Mouse (Mus musculus): ENCODE measurements around the gene Afap1l2.

Gene Afap1l2

DNA sequence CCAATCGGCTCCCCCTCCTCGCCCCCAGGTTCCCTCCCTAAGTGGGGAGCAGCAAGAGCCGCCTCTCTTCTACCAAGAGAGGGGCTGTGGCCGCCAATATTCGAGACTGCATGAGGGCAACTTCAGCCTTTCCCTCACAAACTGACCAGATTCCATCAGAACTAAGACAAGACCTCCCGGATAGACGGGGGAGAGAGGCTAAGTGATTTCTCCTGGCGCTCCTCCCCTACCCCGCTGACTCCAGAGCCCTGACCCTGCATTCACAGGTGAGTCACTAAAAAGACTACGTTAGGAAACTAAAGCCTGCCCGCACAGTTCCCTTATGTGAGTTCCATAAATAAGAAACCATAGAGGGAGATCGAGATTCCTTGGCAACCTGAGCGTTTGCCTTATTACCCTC, 1.2 kb downstream of the Afap1l2 start:
- no peak for DNase-seq

GRCm38 (mm10) chr19:57005062-57005461, 3.0 kb downstream of the Afap1l2 start:
- DNase-seq, result peak; percentile 64

GRCm38 (mm10) chr19:57003460-57003810, 4.6 kb downstream of the Afap1l2 start:
- peak; percentile 79 for DNase-seq

- DNase-seq, result peak; percentile 53
Measured at GRCm38 (mm10) chr19:57002741-57003459, 5.1 kb downstream of the Afap1l2 start.

DNA sequence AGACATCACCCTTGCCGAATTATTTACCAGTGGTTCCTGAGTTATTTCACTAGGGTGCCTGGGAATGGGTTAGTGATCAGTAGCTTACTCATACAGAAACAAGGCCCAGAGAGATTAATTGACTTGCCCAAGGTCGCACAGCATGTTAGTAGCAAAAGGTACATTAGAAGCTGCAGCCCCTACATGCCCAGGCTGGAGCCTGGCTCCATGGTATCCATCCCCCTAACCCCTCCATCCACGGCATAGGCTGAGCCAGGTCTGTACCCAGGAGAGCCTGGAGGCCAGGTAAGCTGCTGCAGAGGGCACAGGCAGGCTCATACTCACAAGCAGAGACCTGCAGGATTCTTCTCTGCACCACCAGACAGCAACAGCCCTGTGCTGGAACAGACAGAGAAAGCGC, 6.1 kb downstream of the Afap1l2 start:
- DNase-seq, result no peak

- no peak for DNase-seq
Measured at GRCm38 (mm10) chr19:57000592-57000991, 7.4 kb downstream of the Afap1l2 start.

- no peak for DNase-seq
Measured at GRCm38 (mm10) chr19:56999781-57000180, 8.2 kb downstream of the Afap1l2 start.

GRCm38 (mm10) chr19:56998910-56999309, 9.1 kb downstream of the Afap1l2 start:
- DNase-seq, result no peak

DNA sequence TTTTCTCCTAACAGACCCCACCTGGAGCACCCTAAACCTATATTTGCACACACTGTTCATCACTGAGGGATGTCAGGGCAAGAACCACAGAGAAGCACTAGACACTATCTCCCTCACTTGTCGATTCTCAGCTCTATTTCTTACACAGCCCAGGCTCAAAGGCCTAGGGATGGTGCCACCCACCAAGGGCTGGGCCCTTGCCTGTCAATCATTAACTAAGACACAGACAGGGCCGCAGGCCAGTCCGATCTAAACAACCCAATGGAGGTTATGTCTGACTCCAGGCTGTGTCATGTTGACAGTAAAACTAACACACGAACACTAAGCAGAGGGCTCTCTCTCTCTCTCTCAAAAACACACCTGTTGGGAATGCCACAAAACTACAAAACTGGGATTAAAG, 9.7 kb downstream of the Afap1l2 start:
- DNase-seq, result no peak

DNA sequence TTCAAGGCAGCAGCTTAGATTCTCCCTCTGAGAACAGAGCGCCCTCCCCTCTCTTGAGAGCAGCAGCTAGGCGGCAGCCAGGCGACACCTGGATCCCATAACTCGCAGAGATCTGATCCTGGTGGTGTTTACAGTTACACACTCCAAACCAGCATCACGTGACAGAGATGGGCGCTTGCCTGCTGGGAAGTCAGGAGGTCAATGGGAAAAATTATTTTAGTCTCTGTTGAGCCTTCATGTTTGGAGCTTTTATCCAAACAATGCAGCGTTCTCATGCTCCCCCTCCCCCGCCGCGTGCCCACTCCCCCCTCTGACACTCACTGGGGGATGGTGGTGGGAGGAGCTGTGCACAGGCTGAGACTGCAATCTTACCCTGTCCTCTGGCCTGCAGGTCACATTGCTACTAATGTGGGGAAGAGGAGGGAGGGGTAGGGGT, 10.8 kb downstream of the Afap1l2 start:
- DNase-seq, result peak; percentile 90

GRCm38 (mm10) chr19:56995441-56995840, 12.6 kb downstream of the Afap1l2 start:
- DNase-seq, result no peak

GRCm38 (mm10) chr19:56994653-56995052, 13.4 kb downstream of the Afap1l2 start:
- DNase-seq, result peak; percentile 51

- DNase-seq, result no peak
Measured at GRCm38 (mm10) chr19:56993763-56994162, 14.3 kb downstream of the Afap1l2 start.

GRCm38 (mm10) chr19:56992978-56993545, 15.0 kb downstream of the Afap1l2 start:
- no peak for DNase-seq

GRCm38 (mm10) chr19:56990367-56991111, 17.5 kb downstream of the Afap1l2 start:
- DNase-seq, result peak; percentile 62

DNA sequence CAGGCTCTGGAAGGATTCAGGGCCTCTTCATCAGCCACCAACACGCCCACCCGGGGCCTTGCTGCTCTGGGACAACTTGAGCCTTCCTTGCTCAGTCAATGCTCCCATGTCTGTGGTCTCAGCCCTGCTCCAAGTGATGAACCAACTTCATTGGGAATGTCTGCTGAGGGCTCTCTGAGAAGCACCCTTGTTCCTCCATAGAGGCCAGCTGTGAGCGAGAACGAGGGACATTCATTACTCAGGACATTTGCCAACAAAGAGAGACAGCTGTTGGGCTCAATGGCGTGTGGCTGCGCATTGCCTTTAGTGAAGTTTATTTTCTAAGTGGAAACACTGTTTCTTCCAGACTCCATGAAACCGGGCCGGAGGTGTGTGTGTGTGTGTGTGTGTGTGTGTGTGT, 18.9 kb downstream of the Afap1l2 start:
- DNase-seq, result peak; percentile 69

GRCm38 (mm10) chr19:56984229-56984628, 23.8 kb downstream of the Afap1l2 start:
- peak; percentile 81 for DNase-seq

DNA sequence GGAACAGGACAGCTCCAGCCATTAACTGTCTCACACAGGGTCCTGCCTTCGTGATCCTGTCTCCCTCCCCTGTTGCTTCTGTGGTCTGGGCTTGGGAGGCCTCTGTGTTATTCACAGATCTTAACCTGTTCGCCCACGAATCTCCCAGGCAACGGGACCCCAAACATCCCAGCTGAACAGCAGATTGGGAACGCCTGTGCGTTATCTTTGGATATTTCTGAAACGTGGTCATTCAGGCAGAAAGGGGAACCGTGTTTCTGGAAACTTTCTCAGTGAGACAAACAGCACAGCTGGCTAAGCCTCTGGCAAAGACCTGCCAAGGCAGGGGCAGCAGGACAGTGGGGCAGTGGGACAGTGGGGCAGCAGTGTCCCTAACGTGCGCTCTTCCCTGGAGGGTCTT, 24.3 kb downstream of the Afap1l2 start:
- DNase-seq, result no peak

DNA sequence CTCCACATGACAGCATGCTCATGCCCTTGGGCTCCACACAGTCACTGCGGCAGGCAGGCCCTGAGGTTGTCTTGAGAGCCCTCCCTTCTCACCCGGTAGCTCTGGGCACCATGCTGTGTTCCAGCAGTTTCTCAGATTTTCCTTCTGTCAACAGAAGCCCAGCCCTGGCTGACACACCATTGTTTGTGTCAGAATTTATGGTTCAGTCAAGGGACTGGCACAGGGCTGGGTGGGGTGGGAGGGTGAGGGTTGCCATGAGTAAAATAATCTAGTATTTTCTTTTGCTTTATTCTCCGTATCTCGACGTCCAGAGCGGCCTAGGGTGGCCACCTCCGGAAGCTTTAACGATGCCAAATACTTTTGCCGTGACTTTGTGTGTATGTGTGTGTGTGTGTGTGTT, 26.3 kb downstream of the Afap1l2 start:
- DNase-seq, result no peak

DNA sequence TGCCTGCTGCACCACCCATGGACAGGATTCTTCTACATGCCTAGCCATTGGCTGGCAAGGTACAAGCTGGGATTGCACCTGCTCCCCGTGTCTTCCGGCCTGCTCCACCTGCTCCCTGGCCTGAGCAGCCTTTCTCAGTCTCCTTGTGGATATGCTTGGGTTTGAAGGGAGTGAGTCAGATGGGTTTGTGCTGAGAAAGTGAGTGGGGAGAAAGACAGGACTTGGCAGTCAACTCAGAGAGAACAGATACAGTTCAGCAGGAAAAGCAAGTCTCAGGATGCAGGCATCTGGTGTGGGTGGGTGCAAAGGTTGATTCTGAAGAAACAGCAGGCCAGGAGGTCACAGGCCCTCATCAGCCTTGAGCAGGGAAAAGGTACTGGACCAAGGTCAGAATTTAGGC, 27.2 kb downstream of the Afap1l2 start:
- DNase-seq, result no peak

GRCm38 (mm10) chr19:56976962-56977948, 30.8 kb downstream of the Afap1l2 start:
- peak; percentile 89 for DNase-seq

DNA sequence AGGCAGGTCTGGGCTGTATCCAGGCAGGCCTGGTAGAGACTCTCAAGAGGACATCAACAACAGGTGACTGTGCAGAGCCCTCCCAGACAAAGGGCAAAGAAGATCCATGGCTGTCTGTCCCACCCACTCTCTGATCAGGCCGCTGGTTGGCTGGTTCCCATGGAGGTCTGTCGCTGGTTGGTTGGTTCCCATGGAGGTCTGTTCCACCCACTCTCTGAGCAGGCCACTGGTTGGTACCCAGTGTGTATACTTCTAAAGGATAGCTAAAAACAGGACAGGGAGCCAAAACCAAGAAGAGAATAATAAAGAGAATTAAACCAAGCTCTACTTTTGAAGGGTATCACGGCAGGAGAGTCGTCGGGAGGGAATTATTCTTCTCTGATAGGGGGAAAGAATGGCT, 31.5 kb downstream of the Afap1l2 start:
- peak; percentile 38 for DNase-seq

DNA sequence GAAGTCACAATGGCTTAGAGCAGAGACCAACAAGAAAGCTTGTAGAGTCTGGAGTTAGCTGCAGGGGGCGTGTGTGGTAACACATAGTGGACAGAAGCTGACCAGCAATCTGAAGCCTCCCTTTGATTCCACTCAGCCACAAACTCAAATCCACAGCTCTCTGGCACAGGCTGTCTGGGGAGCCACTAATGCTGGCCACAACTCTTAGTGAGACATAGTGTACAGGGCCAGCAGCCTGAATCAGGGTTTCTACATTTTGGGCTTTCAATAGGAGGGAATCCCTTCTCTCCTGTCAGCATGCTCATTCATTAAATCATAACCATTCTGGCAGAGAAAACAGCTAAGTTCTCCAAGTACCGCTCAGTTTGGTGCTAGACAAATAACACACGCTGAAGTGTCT, 32.5 kb downstream of the Afap1l2 start:
- DNase-seq, result peak; percentile 69
